Mouse (Mus musculus) liver, embryonic 14.5 days (tissue): ENCODE measurements around the gene Ccdc3. TPM values are rescaled to one million over a fixed set of nuclear protein-coding genes. Genes with fewer than 3 reads are reported as not detected.

Experiments used
- ATAC-seq: fragments of 200-750 bp; cut with Nextera tagmentation; 2 replicates; pipeline ENCODE4 v1.8.0; 2017; ENCODE audit warnings: moderate number of reproducible peaks, mild to moderate bottlenecking, moderate library complexity; ENCODE audit not compliant: insufficient read depth
- DNase-seq, 3 experiments: peaks; one replicate each; pipeline ENCODE4 v3.0.0-alpha.2; 2012 to 2013; ENCODE audit warnings: low read depth in 3 of 3, low spot score in 3 of 3
- H3K27ac ChIP-seq: fragments of 300-500 bp; sonication (generic); 2 replicates; pipeline ENCODE4 v1.5.1; 2014; ENCODE audit warnings: moderate library complexity, mild to moderate bottlenecking, control low read depth, inconsistent platforms
- H3K27me3 ChIP-seq: fragments of 300-500 bp; sonication (generic); 2 replicates; pipeline ENCODE4 v1.6.1; 2014; ENCODE audit warnings: mild to moderate bottlenecking, low read length, moderate library complexity; ENCODE audit not compliant: control insufficient read depth, insufficient read depth
- H3K36me3 ChIP-seq: fragments of 300-500 bp; sonication (generic); replicated peaks from 2 replicates; pipeline ENCODE4 v1.6.1; 2014; ENCODE audit warnings: low read depth; ENCODE audit not compliant: control insufficient read depth, insufficient read depth
- H3K4me1 ChIP-seq, 2 experiments: fragments of 200-500 bp in 1 of 2; fragments of 300-500 bp in 1 of 2; sonication (generic) in 1 of 2; replicated peaks; 2 replicates each; pipeline ENCODE4 v1.6.1; 2012 to 2014; ENCODE audit warnings: antibody characterized with exemption in 1 of 2, inconsistent platforms in 1 of 2, low read length in 1 of 2; ENCODE audit not compliant: control insufficient read depth in 2 of 2, insufficient read depth in 2 of 2
- H3K4me2 ChIP-seq: fragments of 300-500 bp; sonication (generic); 2 replicates; pipeline ENCODE4 v1.6.1; 2014; ENCODE audit warnings: low read depth, mild to moderate bottlenecking, control low read depth, moderate library complexity
- H3K4me3 ChIP-seq, 2 experiments: fragments of 200-500 bp in 1 of 2; fragments of 300-500 bp in 1 of 2; sonication (generic) in 1 of 2; 2 replicates each; pipeline ENCODE4 v1.5.1; 2012 to 2014; ENCODE audit warnings: low read depth in 2 of 2, low read length in 2 of 2, mild to moderate bottlenecking in 2 of 2, control low read depth in 1 of 2, inconsistent platforms in 1 of 2, moderate library complexity in 1 of 2; ENCODE audit not compliant: insufficient read depth in 1 of 2
- H3K9ac ChIP-seq: fragments of 300-500 bp; sonication (generic); replicated peaks from 2 replicates; pipeline ENCODE4 v1.6.1; 2014; ENCODE audit warnings: mild to moderate bottlenecking, control low read depth, moderate library complexity
- H3K9me3 ChIP-seq: fragments of 300-500 bp; sonication (generic); 2 replicates; pipeline ENCODE4 v1.6.1; 2016; ENCODE audit warnings: low read length, mixed read lengths; ENCODE audit not compliant: control insufficient read depth
- CTCF ChIP-seq: IDR thresholded peaks from 2 replicates; pipeline ENCODE4 v1.5.1; 2016; ENCODE audit warnings: antibody characterized with exemption, low read depth, control low read depth
- EP300 ChIP-seq: IDR thresholded peaks from 2 replicates; pipeline ENCODE4 v1.6.1; 2016; ENCODE audit warnings: antibody characterized with exemption, low read depth
- WGBS: fragments of 180-500 bp; shearing (Covaris S2); extraction: QIAGEN DNeasy Blood & Tissue Kit; methylation state at CpG from one replicate; pipeline ENCODE4 v1.1.7; 2014; ENCODE audit not compliant: insufficient replicate concordance; 5-methylcytosine and 5-hydroxymethylcytosine counted together
- polyA plus RNA-seq, 2 experiments: library from polyadenylated mRNA; depleted of rRNA in 1 of 2; stranded (reverse) in 1 of 2; unstranded in 1 of 2; fragments of >200 nt; fragmentation: Nextera tagmentation in 1 of 2; extraction: Ambion mirVana in 1 of 2; gene quantifications; 2 replicates each; pipeline versions ENCODE4 v1.2.1 to v1.2.3; 2012 to 2014

Ccdc3 gene
- polyA plus RNA-seq, 2 experiments: 2.7 to 3.0 TPM

- Histone ChIP-seq H3K4me3 (no peak overlapping the region), H3K27ac (no peak overlapping the region), H3K4me1 (peaks cover 0 to 6% of the 10 kb centered on the region in 2 experiments; a peak in 3 of 4 replicates), H3K36me3 (no peaks in the 10 kb centered on the region), H3K27me3 (no peaks in the 10 kb centered on the region), H3K4me2 (no peak overlapping the region), H3K9me3 (no peaks in the 10 kb centered on the region), H3K9ac (no peak overlapping the region)
- ATAC-seq (no peak), DNase-seq (no peak)
- WGBS: 70% methylated on average over 11 of the region's 11 CpGs
- TF ChIP-seq CTCF (no peak), EP300 (no peak)
These were observed 22.8 kb downstream of the Ccdc3 start for GRCm38 (mm10) chr2:5160236-5160848.

GRCm38 (mm10) chr2:5161002-5161745 lies 23.6 kb downstream of the Ccdc3 start:
- H3K4me2 ChIP-seq: no peak overlapping the region
- no peak for DNase-seq
- H3K4me3 ChIP-seq: no peak overlapping the region
- TF ChIP-seq EP300 (no peak), CTCF (peak; percentile 70)
- 56% methylated on average over 11 of the region's 11 CpGs for WGBS
- peaks cover 0 to 6% of the 10 kb centered on the region in 2 experiments; a peak in 3 of 4 replicates for H3K4me1 ChIP-seq
- no peak for ATAC-seq
- no peak overlapping the region for H3K27ac ChIP-seq
- no peak overlapping the region for H3K9ac ChIP-seq
- H3K27me3 ChIP-seq: no peaks in the 10 kb centered on the region
- H3K36me3 ChIP-seq: no peaks in the 10 kb centered on the region
- no peaks in the 10 kb centered on the region for H3K9me3 ChIP-seq

GRCm38 (mm10) chr2:5161908-5162674 lies 24.5 kb downstream of the Ccdc3 start:
- Histone ChIP-seq H3K9ac (no peak overlapping the region), H3K4me1 (peaks cover 0 to 6% of the 10 kb centered on the region in 2 experiments; a peak in 3 of 4 replicates), H3K4me3 (no peak overlapping the region), H3K36me3 (no peaks in the 10 kb centered on the region), H3K27me3 (no peaks in the 10 kb centered on the region), H3K9me3 (no peaks in the 10 kb centered on the region), H3K4me2 (no peak overlapping the region), H3K27ac (no peak overlapping the region)
- no peak for TF ChIP-seq CTCF
- no peak for TF ChIP-seq EP300
- ATAC-seq (peak; percentile 50; the same call in 1 of the 2 replicates), DNase-seq (no peak)
- 29% methylated on average over 3 of the region's 3 CpGs for WGBS

GRCm38 (mm10) chr2:5162756-5163155 lies 25.2 kb downstream of the Ccdc3 start:
- Histone ChIP-seq H3K27ac (no peak overlapping the region), H3K4me3 (no peak overlapping the region), H3K9me3 (no peaks in the 10 kb centered on the region), H3K9ac (no peak overlapping the region), H3K4me2 (no peak overlapping the region), H3K4me1 (peaks cover 0 to 6% of the 10 kb centered on the region in 2 experiments; a peak in 3 of 4 replicates), H3K27me3 (no peaks in the 10 kb centered on the region), H3K36me3 (no peaks in the 10 kb centered on the region)
- ATAC-seq (no peak), DNase-seq (no peak)
- 20% methylated on average over 5 of the region's 5 CpGs for WGBS
- TF ChIP-seq EP300 (no peak), CTCF (no peak)

GRCm38 (mm10) chr2:5165941-5166361 lies 28.4 kb downstream of the Ccdc3 start:
- H3K36me3 ChIP-seq: no peaks in the 10 kb centered on the region
- H3K4me1 ChIP-seq: peaks cover 0 to 6% of the 10 kb centered on the region in 2 experiments; a peak in 3 of 4 replicates
- no peak overlapping the region for H3K4me3 ChIP-seq
- no peaks in the 10 kb centered on the region for H3K27me3 ChIP-seq
- H3K4me2 ChIP-seq: no peak overlapping the region
- DNase-seq (no peak), ATAC-seq (no peak)
- H3K9me3 ChIP-seq: no peaks in the 10 kb centered on the region
- TF ChIP-seq CTCF: no peak
- no peak for TF ChIP-seq EP300
- no peak overlapping the region for H3K27ac ChIP-seq
- H3K9ac ChIP-seq: no peak overlapping the region
- 22% methylated on average over 4 of the region's 4 CpGs for WGBS
